Mouse (Mus musculus) intestine, embryonic 14.5 days (tissue): ENCODE measurements at regions not wholly inside any gene's neighbourhood (a gene's known extent, or its start where the extent isn't known, plus 50 kb on each side); places are given as distances from the start of the nearest gene placed in this dataset.

Experiments used
- ATAC-seq: fragments of 200-750 bp; cut with Nextera tagmentation; replicated peaks from 2 replicates; pipeline ENCODE4 v1.8.0; 2017; ENCODE audit warnings: low read depth, moderate number of reproducible peaks, moderate TSS enrichment, moderate library complexity; ENCODE audit not compliant: low FRiP score, low TSS enrichment
- DNase-seq: peaks from one replicate; pipeline ENCODE4 v3.0.0-alpha.2; 2018; ENCODE audit warnings: low spot score
- H3K27ac ChIP-seq: fragments of 300-500 bp; sonication (generic); 2 replicates; pipeline ENCODE4 v1.5.1; 2014; ENCODE audit warnings: low read depth, mild to moderate bottlenecking, control low read depth
- H3K27me3 ChIP-seq: fragments of 300-500 bp; sonication (generic); replicated peaks from 2 replicates; pipeline ENCODE4 v1.6.1; 2014; ENCODE audit warnings: low read length, control low read depth; ENCODE audit not compliant: control insufficient read depth, insufficient read depth
- H3K36me3 ChIP-seq: fragments of 300-500 bp; sonication (generic); 2 replicates; pipeline ENCODE4 v1.6.1; 2014; ENCODE audit warnings: low read length, control low read depth; ENCODE audit not compliant: control insufficient read depth, insufficient read depth
- H3K4me1 ChIP-seq: fragments of 300-500 bp; sonication (generic); replicated peaks from 2 replicates; pipeline ENCODE4 v1.6.1; 2014; ENCODE audit warnings: low read length, control low read depth, mixed read lengths; ENCODE audit not compliant: control insufficient read depth, insufficient read depth
- H3K4me2 ChIP-seq: fragments of 300-500 bp; sonication (generic); 2 replicates; pipeline ENCODE4 v1.6.1; 2014; ENCODE audit warnings: low read length
- H3K4me3 ChIP-seq: fragments of 300-500 bp; sonication (generic); 2 replicates; pipeline ENCODE4 v1.5.1; 2014; ENCODE audit warnings: low read depth, low read length, control low read depth, mixed read lengths
- H3K9ac ChIP-seq: fragments of 300-500 bp; sonication (generic); 2 replicates; pipeline ENCODE4 v1.6.1; 2014; ENCODE audit warnings: mild to moderate bottlenecking, low read length
- H3K9me3 ChIP-seq: fragments of 300-500 bp; sonication (generic); 2 replicates; pipeline ENCODE4 v1.6.1; 2016; ENCODE audit warnings: low read length, control low read depth; ENCODE audit not compliant: control insufficient read depth
- WGBS: fragments of 180-500 bp; shearing (Covaris S2); extraction: QIAGEN DNeasy Blood & Tissue Kit; methylation state at CpG from one replicate; pipeline ENCODE4 v1.1.7; 2014; 5-methylcytosine and 5-hydroxymethylcytosine counted together

DNA sequence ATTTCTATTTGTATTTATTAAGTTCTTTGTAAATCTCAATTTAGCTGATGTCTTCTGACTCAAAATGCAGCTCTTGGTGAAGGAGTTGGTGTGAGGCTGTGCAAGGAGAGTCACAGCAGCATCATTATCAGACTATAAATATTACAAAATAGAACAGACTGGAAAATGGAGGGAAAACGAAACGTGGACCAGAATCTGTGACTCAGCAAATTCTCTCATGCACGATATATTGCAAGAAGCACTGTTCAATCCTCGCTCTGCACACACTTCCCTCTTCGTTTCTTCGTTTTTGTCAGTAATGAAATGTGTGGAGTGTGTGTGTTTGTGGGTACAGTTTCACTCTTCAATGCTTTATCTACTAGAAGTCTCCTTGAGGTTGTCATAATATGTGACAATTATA is 215.5 kb downstream of the Ktn1 start:
- Histone ChIP-seq H3K9ac (no peak overlapping the region), H3K27me3 (no peaks in the 10 kb centered on the region), H3K4me2 (no peak overlapping the region), H3K27ac (no peak overlapping the region), H3K9me3 (no peaks in the 10 kb centered on the region), H3K4me1 (no peaks in the 10 kb centered on the region), H3K36me3 (no peaks in the 10 kb centered on the region), H3K4me3 (no peak overlapping the region)
- 80% methylated on average over 6 of the region's 6 CpGs for WGBS
- DNase-seq (no peak), ATAC-seq (no peak)

DNA sequence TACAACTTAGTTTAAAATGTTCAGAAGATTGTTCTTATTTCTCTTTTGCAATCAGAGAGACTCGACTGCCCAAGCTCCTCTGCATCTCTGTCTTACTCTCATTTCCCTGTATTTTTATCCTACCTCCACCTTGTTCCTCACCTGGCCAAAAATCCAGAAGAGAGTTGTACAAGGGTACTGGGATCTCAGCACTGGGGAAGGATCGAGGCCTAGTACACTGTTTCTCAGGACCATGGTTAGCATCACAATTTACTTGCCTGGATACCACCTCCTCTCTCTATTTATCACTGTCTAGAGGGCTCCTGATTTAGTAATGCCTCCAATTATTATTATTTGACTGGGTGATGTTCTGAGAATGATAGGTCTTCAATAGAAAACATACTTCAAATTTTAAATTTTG is 218.8 kb downstream of the Ktn1 start:
- Histone ChIP-seq H3K9ac (no peak overlapping the region), H3K9me3 (no peaks in the 10 kb centered on the region), H3K4me3 (no peak overlapping the region), H3K4me1 (no peaks in the 10 kb centered on the region), H3K4me2 (no peak overlapping the region), H3K36me3 (no peaks in the 10 kb centered on the region), H3K27me3 (no peaks in the 10 kb centered on the region), H3K27ac (no peak overlapping the region)
- 78% methylated on average over 2 of the region's 2 CpGs for WGBS
- ATAC-seq (no peak), DNase-seq (no peak)

DNA sequence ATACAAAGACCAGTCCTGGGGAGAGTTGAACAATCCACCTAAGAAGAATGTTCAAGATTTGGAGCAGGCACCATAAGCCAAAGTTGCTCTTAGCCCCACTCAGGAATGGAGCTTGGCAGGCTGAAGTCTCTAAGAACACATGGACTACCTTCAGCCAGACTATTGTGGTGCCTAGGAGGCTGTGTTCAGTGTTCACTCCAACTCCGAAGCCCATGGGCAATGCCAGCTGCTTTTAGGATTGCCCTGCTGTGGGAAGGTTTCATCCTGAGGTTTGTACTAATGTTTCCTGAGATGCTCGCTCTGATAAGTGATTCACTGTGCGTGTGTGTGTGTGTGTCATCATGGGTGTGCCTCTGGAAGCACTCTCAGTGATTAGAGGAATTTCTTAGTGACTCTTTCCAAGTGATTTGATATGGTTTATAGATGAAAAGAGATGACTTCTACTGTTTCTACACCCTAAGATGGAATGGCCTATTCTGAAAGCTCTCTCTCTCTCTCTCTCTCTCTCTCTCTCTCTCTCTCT is 220.1 kb downstream of the Ktn1 start:
- ATAC-seq (no peak), DNase-seq (no peak)
- Histone ChIP-seq H3K9me3 (no peaks in the 10 kb centered on the region), H3K9ac (no peak overlapping the region), H3K4me1 (no peaks in the 10 kb centered on the region), H3K27me3 (no peaks in the 10 kb centered on the region), H3K36me3 (no peaks in the 10 kb centered on the region), H3K4me3 (no peak overlapping the region), H3K27ac (no peak overlapping the region), H3K4me2 (no peak overlapping the region)
- WGBS, result 89% methylated on average over 3 of the region's 3 CpGs

DNA sequence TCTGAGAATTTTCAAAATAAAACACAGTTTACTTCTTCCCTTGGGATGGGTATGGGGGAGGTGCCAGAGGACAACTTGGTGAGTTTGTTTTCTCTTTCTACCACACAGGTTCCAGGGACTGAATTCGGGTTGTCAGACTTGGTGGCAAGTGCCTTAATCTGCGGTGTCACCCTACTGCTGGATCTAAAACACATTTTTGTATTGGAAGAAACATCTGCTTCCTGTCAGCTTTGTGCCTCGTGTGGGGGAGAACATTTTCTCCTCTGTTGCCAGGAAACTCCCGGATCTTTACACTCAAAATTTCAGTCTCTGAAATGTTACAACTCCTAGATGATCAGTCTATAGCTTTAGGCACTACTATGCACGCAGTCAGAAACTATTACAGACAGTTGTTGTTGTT is 228.3 kb downstream of the Ktn1 start:
- H3K36me3 ChIP-seq, result no peaks in the 10 kb centered on the region
- no peaks in the 10 kb centered on the region for H3K4me1 ChIP-seq
- H3K9ac ChIP-seq, result no peak overlapping the region
- H3K9me3 ChIP-seq, result no peaks in the 10 kb centered on the region
- WGBS, result 56% methylated on average over 5 of the region's 5 CpGs
- no peak overlapping the region for H3K4me2 ChIP-seq
- ATAC-seq (no peak), DNase-seq (no peak)
- H3K27me3 ChIP-seq, result no peaks in the 10 kb centered on the region
- H3K27ac ChIP-seq, result no peak overlapping the region
- H3K4me3 ChIP-seq, result no peak overlapping the region

- no peak overlapping the region for H3K4me3 ChIP-seq
- no peaks in the 10 kb centered on the region for H3K4me1 ChIP-seq
- ATAC-seq (peak; percentile 74), DNase-seq (no peak)
- H3K9ac ChIP-seq, result no peak overlapping the region
- no peaks in the 10 kb centered on the region for H3K36me3 ChIP-seq
- WGBS, result 62% methylated on average over 3 of the region's 3 CpGs
- H3K27ac ChIP-seq, result no peak overlapping the region
- H3K9me3 ChIP-seq, result no peaks in the 10 kb centered on the region
- no peak overlapping the region for H3K4me2 ChIP-seq
- no peaks in the 10 kb centered on the region for H3K27me3 ChIP-seq
Measured at GRCm38 (mm10) chr14:47877167-47877566, 228.9 kb downstream of the Ktn1 start.

- WGBS, result 80% methylated on average over 5 of the region's 5 CpGs
- Histone ChIP-seq H3K4me2 (no peak overlapping the region), H3K4me3 (no peak overlapping the region), H3K36me3 (no peaks in the 10 kb centered on the region), H3K4me1 (no peaks in the 10 kb centered on the region), H3K9me3 (no peaks in the 10 kb centered on the region), H3K27ac (no peak overlapping the region), H3K27me3 (no peaks in the 10 kb centered on the region), H3K9ac (no peak overlapping the region)
- ATAC-seq, result peak; percentile 58; the same call in 1 of the 2 replicates
- DNase-seq, result no peak
Measured at GRCm38 (mm10) chr14:47877771-47878443, 229.7 kb downstream of the Ktn1 start.

- Histone ChIP-seq H3K9ac (no peak overlapping the region), H3K27me3 (no peaks in the 10 kb centered on the region), H3K36me3 (no peaks in the 10 kb centered on the region), H3K4me2 (no peak overlapping the region), H3K4me1 (no peaks in the 10 kb centered on the region), H3K27ac (no peak overlapping the region), H3K9me3 (no peaks in the 10 kb centered on the region), H3K4me3 (no peak overlapping the region)
- WGBS, result 86% methylated on average over 3 of the region's 3 CpGs
- DNase-seq (no peak), ATAC-seq (no peak)
Measured at GRCm38 (mm10) chr14:47885326-47885725, 235.3 kb upstream of the Peli2 start.

DNA sequence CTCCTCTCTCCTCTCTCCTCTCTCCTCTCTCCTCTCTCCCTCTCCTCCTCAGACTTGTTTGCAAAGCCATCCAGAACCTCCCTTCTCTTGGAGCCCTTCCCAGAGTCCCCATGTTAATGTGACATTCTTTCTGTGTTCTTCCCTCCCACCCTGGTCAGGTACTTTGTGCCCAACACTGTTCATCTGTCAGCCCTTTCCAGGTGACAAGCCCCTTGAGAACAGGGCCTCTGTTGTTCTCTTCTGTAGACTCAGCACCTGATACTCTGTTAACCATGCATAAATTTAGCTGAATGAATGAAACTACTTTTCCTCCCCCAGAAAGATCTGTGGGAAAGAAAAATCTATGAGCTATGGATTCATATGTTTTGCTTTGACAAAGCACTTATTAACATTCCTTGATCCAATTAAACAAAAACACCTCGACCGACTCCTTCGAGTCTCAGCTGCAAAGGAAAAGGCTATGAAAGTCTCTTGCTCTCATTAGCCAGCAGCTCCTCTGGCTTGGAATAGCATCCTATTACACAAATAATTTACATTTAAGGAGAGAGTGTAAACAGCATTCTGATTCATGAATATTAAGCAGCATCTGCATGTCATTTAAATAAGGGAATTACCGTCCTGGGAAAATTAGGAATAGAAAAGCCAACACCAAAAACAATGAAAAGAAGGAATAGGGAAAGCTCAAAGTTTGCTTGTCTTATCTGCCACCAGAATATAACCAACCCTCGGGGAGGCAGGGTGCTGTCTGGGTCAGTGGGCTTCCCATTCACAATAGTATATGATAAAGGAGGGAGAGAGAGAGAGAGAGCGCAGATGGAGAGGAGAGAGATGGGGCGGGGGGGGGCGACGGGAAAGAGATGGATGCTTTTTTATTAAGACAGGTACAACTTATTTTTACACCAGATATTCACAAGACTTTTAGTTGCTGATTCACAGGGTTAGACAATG is 230.1 kb upstream of the Peli2 start:
- Histone ChIP-seq H3K27me3 (no peaks in the 10 kb centered on the region), H3K9me3 (no peaks in the 10 kb centered on the region), H3K9ac (no peak overlapping the region), H3K4me1 (no peaks in the 10 kb centered on the region), H3K4me3 (no peak overlapping the region), H3K27ac (no peak overlapping the region), H3K36me3 (no peaks in the 10 kb centered on the region), H3K4me2 (no peak overlapping the region)
- DNase-seq, result no peak
- 78% methylated on average over 9 of the region's 9 CpGs for WGBS
- no peak for ATAC-seq
